Mouse (Mus musculus) adrenal gland, adult 2 months (tissue): ENCODE data around the gene Scfd2. TPM values are rescaled to one million over a fixed set of nuclear protein-coding genes. Genes with fewer than 3 reads are reported as not detected.

ENCODE experiments used
- DNase-seq: peaks from one replicate; pipeline ENCODE4 v3.0.0; 2021
- polyA plus RNA-seq: library from polyadenylated mRNA; depleted of rRNA; stranded (reverse); fragments of >200 nt; gene quantifications from 2 replicates; pipeline ENCODE4 v1.2.3, GENCODE M21; 2012
- total RNA-seq, 2 experiments: library from RNA; stranded (reverse); gene quantifications; 2 replicates each; pipeline ENCODE4 v1.2.3; 2021

Gene Scfd2
- total and polyA plus RNA-seq, 3 experiments, result 18.1 to 28.6 (median 21.6) TPM

GRCm38 (mm10) chr5:74277216-74277615 is 254.3 kb downstream of the Scfd2 start:
- DNase-seq, result no peak

GRCm38 (mm10) chr5:74273313-74273712 is 258.2 kb downstream of the Scfd2 start:
- DNase-seq, result no peak

- no peak for DNase-seq
Measured at GRCm38 (mm10) chr5:74267736-74268369, 263.7 kb downstream of the Scfd2 start.

- DNase-seq, result no peak
Measured at GRCm38 (mm10) chr5:74267196-74267595, 264.4 kb downstream of the Scfd2 start.

GRCm38 (mm10) chr5:74266476-74266819 is 265.1 kb downstream of the Scfd2 start:
- no peak for DNase-seq

- DNase-seq, result no peak
Measured at GRCm38 (mm10) chr5:74265601-74266475, 265.7 kb downstream of the Scfd2 start.

- DNase-seq, result no peak
Measured at GRCm38 (mm10) chr5:74265151-74265550, 266.4 kb downstream of the Scfd2 start.

GRCm38 (mm10) chr5:74264541-74264940 is 267.0 kb downstream of the Scfd2 start:
- DNase-seq, result peak; percentile 37

GRCm38 (mm10) chr5:74261016-74261415 is 270.5 kb downstream of the Scfd2 start:
- DNase-seq, result no peak

GRCm38 (mm10) chr5:74260378-74260809 is 271.2 kb downstream of the Scfd2 start:
- DNase-seq, result no peak

GRCm38 (mm10) chr5:74256705-74257104 is 274.9 kb downstream of the Scfd2 start:
- DNase-seq, result no peak

- no peak for DNase-seq
Measured at GRCm38 (mm10) chr5:74254996-74255395, 276.6 kb downstream of the Scfd2 start.

GRCm38 (mm10) chr5:74253724-74254328 is 277.7 kb downstream of the Scfd2 start:
- DNase-seq, result no peak

- no peak for DNase-seq
Measured at GRCm38 (mm10) chr5:74252672-74253286, 278.8 kb downstream of the Scfd2 start.

- no peak for DNase-seq
Measured at GRCm38 (mm10) chr5:74250947-74251346, 280.6 kb downstream of the Scfd2 start.

- DNase-seq, result no peak
Measured at GRCm38 (mm10) chr5:74250308-74250707, 281.3 kb downstream of the Scfd2 start.

- no peak for DNase-seq
Measured at GRCm38 (mm10) chr5:74249794-74250193, 281.8 kb downstream of the Scfd2 start.

- DNase-seq, result no peak
Measured at GRCm38 (mm10) chr5:74246971-74247370, 284.6 kb downstream of the Scfd2 start.

- peak; percentile 25 for DNase-seq
Measured at GRCm38 (mm10) chr5:74246453-74246852, 285.1 kb downstream of the Scfd2 start.

GRCm38 (mm10) chr5:74245641-74246145 is 285.9 kb downstream of the Scfd2 start:
- DNase-seq, result no peak

- no peak for DNase-seq
Measured at GRCm38 (mm10) chr5:74244406-74245019, 287.0 kb downstream of the Scfd2 start.

- DNase-seq, result no peak
Measured at GRCm38 (mm10) chr5:74242654-74243053, 288.9 kb downstream of the Scfd2 start.
